Mouse (Mus musculus) G1E (cell line): ENCODE results near the gene Wdr73.

Experiments used
- POLR2AphosphoS5 ChIP-seq: IDR thresholded peaks from 2 replicates; pipeline ENCODE4 v1.6.1; 2012; ENCODE audit warnings: low read depth, low read length, inconsistent platforms; ENCODE audit not compliant: insufficient replicate concordance
- TAL1 ChIP-seq: conservative IDR thresholded peaks from 2 replicates; pipeline ENCODE4 v1.6.1; 2012; ENCODE audit warnings: low read depth, low read length, inconsistent platforms, mixed read lengths

- TF ChIP-seq TAL1: no peak
- TF ChIP-seq POLR2AphosphoS5: no peak
Observed at GRCm38 (mm10) chr7:80875727-80876126, 25.3 kb downstream of the Wdr73 start.
